8 mouse cellular contexts compared by ENCODE assay signal in genomic region chr5:138280425-138280768, GRCm38 (mm10). TPM values are rescaled to one million over a fixed set of nuclear protein-coding genes. Genes with fewer than 3 reads are reported as not detected.
DNase-seq lines count a peak whose midpoint lies in the region; ATAC-seq and TF ChIP-seq lines count a peak whose summit lies in the region.

No protein-coding gene starts in this region.

- H3K4me2 ChIP-seq in intestine, embryonic 16.5 days (ENCODE audit: low read depth, low read length) = peak overlapping the region; percentile 69
- H3K4me2 ChIP-seq in neural tube, embryonic 13.5 days = peak overlapping the region; percentile 93

- no peak overlapping the region for H3K27ac ChIP-seq in liver, adult 2 months (replicated peaks; ENCODE audit: insufficient read depth, low read depth, low read length)
- H3K27ac ChIP-seq in forebrain, embryonic 10.5 days = peak overlapping the region; percentile 69; the same call in 1 of the 2 replicates
- H3K27ac ChIP-seq in intestine, embryonic 16.5 days (ENCODE audit: low read length) = no peak overlapping the region
- no peak overlapping the region for H3K27ac ChIP-seq in neural tube, embryonic 13.5 days (replicated peaks)

- peaks cover 9% of the 10 kb centered on the region for H3K9me3 ChIP-seq in forebrain, embryonic 10.5 days
- H3K9me3 ChIP-seq in intestine, embryonic 16.5 days (ENCODE audit: control insufficient read depth, low read length) = peaks cover 9% of the 10 kb centered on the region
- H3K9me3 ChIP-seq in neural tube, embryonic 13.5 days = peaks cover 7% of the 10 kb centered on the region; the same call in 1 of the 2 replicates

- no peaks in the 10 kb centered on the region for H3K27me3 ChIP-seq in liver, adult 2 months (ENCODE audit: control insufficient read depth, insufficient read depth, low read length)
- peaks cover 34% of the 10 kb centered on the region for H3K27me3 ChIP-seq in forebrain, embryonic 10.5 days (ENCODE audit: poor library complexity, severe bottlenecking)
- no peaks in the 10 kb centered on the region for H3K27me3 ChIP-seq in intestine, embryonic 16.5 days (replicated peaks; ENCODE audit: control insufficient read depth, insufficient read depth, low read length)
- H3K27me3 ChIP-seq in neural tube, embryonic 13.5 days = 0 out of 2 replicates have a peak, but pooled peaks cover 5% of the 10 kb centered on the region

- no peak for TF ChIP-seq POLR2A in liver, adult 2 months (IDR thresholded peaks at IDR 0.05; ENCODE audit: extremely low read depth, insufficient read depth, low read length)

- 24% methylated on average over 26 of the region's 26 CpGs for WGBS in liver, adult 2 months
- WGBS in forebrain, embryonic 10.5 days = 24% methylated on average over 26 of the region's 26 CpGs
- 22% methylated on average over 26 of the region's 26 CpGs for WGBS in intestine, embryonic 16.5 days
- WGBS in neural tube, embryonic 13.5 days = 21% methylated on average over 26 of the region's 26 CpGs

- no peaks in the 10 kb centered on the region for H3K79me2 ChIP-seq in liver, adult 2 months (ENCODE audit: control insufficient read depth, insufficient read depth, low read length)

- DNase-seq in liver, adult 2 months (ENCODE audit: extremely low read depth, low read depth, low spot score) = no peak
- no peak for DNase-seq in liver
- DNase-seq in forebrain, embryonic 10.5 days (ENCODE audit: extremely low spot score, low spot score) = no peak
- no peak for DNase-seq in right cerebral cortex, postnatal 25 days
- no peak for DNase-seq in adrenal gland, postnatal 10 days

- H3K36me3 ChIP-seq in liver, adult 2 months (ENCODE audit: control insufficient read depth, insufficient read depth, low read length) = no peaks in the 10 kb centered on the region
- H3K36me3 ChIP-seq in forebrain, embryonic 10.5 days (replicated peaks) = peaks cover 33% of the 10 kb centered on the region
- H3K36me3 ChIP-seq in intestine, embryonic 16.5 days (ENCODE audit: control insufficient read depth, insufficient read depth, low read length) = no peaks in the 10 kb centered on the region
- peaks cover 30% of the 10 kb centered on the region for H3K36me3 ChIP-seq in neural tube, embryonic 13.5 days

- ATAC-seq in intestine, embryonic 16.5 days = no peak
- no peak for ATAC-seq in neural tube, embryonic 13.5 days (ENCODE audit: low read depth)
- ATAC-seq in erythroid progenitor cell, adult 5-6 weeks (replicated peaks; ENCODE audit: low FRiP score, poor library complexity, severe bottlenecking) = no peak

- peak overlapping the region; percentile 3; the same call in 1 of the 2 replicates for H3K4me3 ChIP-seq in liver, adult 2 months (ENCODE audit: insufficient read depth, low read depth, low read length)
- peak overlapping the region; percentile 77 for H3K4me3 ChIP-seq in forebrain, embryonic 10.5 days
- peak overlapping the region; percentile 59 for H3K4me3 ChIP-seq in intestine, embryonic 16.5 days (ENCODE audit: low read length)
- H3K4me3 ChIP-seq in neural tube, embryonic 13.5 days = peak overlapping the region; percentile 88

- H3K9ac ChIP-seq in liver, adult 2 months (ENCODE audit: low read depth, low read length) = no peak overlapping the region
- H3K9ac ChIP-seq in intestine, embryonic 16.5 days (ENCODE audit: low read depth, low read length) = no peak overlapping the region
- no peak overlapping the region for H3K9ac ChIP-seq in neural tube, embryonic 13.5 days

- no peaks in the 10 kb centered on the region for H3K4me1 ChIP-seq in liver, adult 2 months (ENCODE audit: control insufficient read depth, insufficient read depth, low read length)
- peaks cover 42% of the 10 kb centered on the region for H3K4me1 ChIP-seq in forebrain, embryonic 10.5 days
- H3K4me1 ChIP-seq in intestine, embryonic 16.5 days (ENCODE audit: control insufficient read depth, insufficient read depth, low read length) = peaks cover 10% of the 10 kb centered on the region
- H3K4me1 ChIP-seq in neural tube, embryonic 13.5 days (replicated peaks) = peaks cover 39% of the 10 kb centered on the region

- no peak for TF ChIP-seq CTCF in liver, adult 2 months (IDR thresholded peaks at IDR 0.05; ENCODE audit: low read depth, low read length)

RNA-seq across cellular contexts. Expression of gene Stag3, which starts 0.4 kb away (rescaled TPM):
- total RNA-seq in liver, adult 2 months (2014; rRNA removed) = 0.07 and 0.09 TPM in 2 replicates
- 0.09 TPM in 1 of 2 replicates, not detected in the other for polyA plus RNA-seq in liver, adult 2 months (2012; rRNA removed)
- polyA plus RNA-seq in forebrain, embryonic 10.5 days (2016; fragmentation: Nextera tagmentation; extraction: Ambion mirVana) = 3.8 and 4.1 TPM in 2 replicates
- polyA plus RNA-seq in intestine, embryonic 16.5 days (2015; fragmentation: Nextera tagmentation; extraction: Ambion mirVana) = 2.0 and 3.2 TPM in 2 replicates
- polyA plus RNA-seq in neural tube, embryonic 13.5 days (2015; fragmentation: Nextera tagmentation; extraction: Ambion mirVana) = 3.6 and 4.4 TPM in 2 replicates
- under 1 TPM; 0.30 to 0.39 TPM for total RNA-seq in adrenal gland, postnatal 10 days (2021)
- 52.4 and 92.6 TPM in 2 replicates for total RNA-seq in erythroid progenitor cell, adult 5-6 weeks (2015; ENCODE audit: low replicate concordance)
- 51.5 and 56.2 TPM in 2 replicates for total RNA-seq in erythroid progenitor cell, adult 5-6 weeks (2017; ENCODE audit: low replicate concordance)

RNA-seq across cellular contexts. Expression of gene Gpc2, which starts 0.6 kb away (rescaled TPM):
- 0.09 TPM in 1 of 2 replicates, not detected in the other for total RNA-seq in liver, adult 2 months (2014; rRNA removed)
- 0.15 and 0.18 TPM in 2 replicates for polyA plus RNA-seq in liver, adult 2 months (2012; rRNA removed)
- 34.8 and 36.7 TPM in 2 replicates for polyA plus RNA-seq in forebrain, embryonic 10.5 days (2016; fragmentation: Nextera tagmentation; extraction: Ambion mirVana)
- polyA plus RNA-seq in intestine, embryonic 16.5 days (2015; fragmentation: Nextera tagmentation; extraction: Ambion mirVana) = 11.2 and 13.1 TPM in 2 replicates
- 184 and 198 TPM in 2 replicates for polyA plus RNA-seq in neural tube, embryonic 13.5 days (2015; fragmentation: Nextera tagmentation; extraction: Ambion mirVana)
- total RNA-seq in adrenal gland, postnatal 10 days (2021) = 1 to 10 TPM in 1 of 2 experiments, under 1 TPM in 1; 0.96 to 2.0 TPM
- total RNA-seq in erythroid progenitor cell, adult 5-6 weeks (2015; ENCODE audit: low replicate concordance) = not detected in 2 replicates
- 0.39 TPM in 1 of 2 replicates, not detected in the other for total RNA-seq in erythroid progenitor cell, adult 5-6 weeks (2017; ENCODE audit: low replicate concordance)

RNA-seq across cellular contexts. Expression of gene Gm43720, which starts 0.6 kb away (rescaled TPM):
- not detected in 2 replicates for total RNA-seq in liver, adult 2 months (2014; rRNA removed)
- not detected in 2 replicates for polyA plus RNA-seq in liver, adult 2 months (2012; rRNA removed)
- polyA plus RNA-seq in forebrain, embryonic 10.5 days (2016; fragmentation: Nextera tagmentation; extraction: Ambion mirVana) = 0.09 TPM in 2 replicates
- polyA plus RNA-seq in intestine, embryonic 16.5 days (2015; fragmentation: Nextera tagmentation; extraction: Ambion mirVana) = 0.06 TPM in 2 replicates
- polyA plus RNA-seq in neural tube, embryonic 13.5 days (2015; fragmentation: Nextera tagmentation; extraction: Ambion mirVana) = 0.08 TPM in 1 of 2 replicates, not detected in the other
- under 1 TPM in 1 of 2 experiments, not detected in 1; 0.03 TPM for total RNA-seq in adrenal gland, postnatal 10 days (2021)
- total RNA-seq in erythroid progenitor cell, adult 5-6 weeks (2015; ENCODE audit: low replicate concordance) = not detected in 2 replicates
- total RNA-seq in erythroid progenitor cell, adult 5-6 weeks (2017; ENCODE audit: low replicate concordance) = not detected in 2 replicates

RNA-seq across cellular contexts. Expression of gene Gal3st4, which starts 7.8 kb away (rescaled TPM):
- not detected in 2 replicates for total RNA-seq in liver, adult 2 months (2014; rRNA removed)
- not detected in 2 replicates for polyA plus RNA-seq in liver, adult 2 months (2012; rRNA removed)
- polyA plus RNA-seq in forebrain, embryonic 10.5 days (2016; fragmentation: Nextera tagmentation; extraction: Ambion mirVana) = 3.1 and 3.9 TPM in 2 replicates
- polyA plus RNA-seq in intestine, embryonic 16.5 days (2015; fragmentation: Nextera tagmentation; extraction: Ambion mirVana) = 0.80 and 0.92 TPM in 2 replicates
- 3.2 TPM in 2 replicates for polyA plus RNA-seq in neural tube, embryonic 13.5 days (2015; fragmentation: Nextera tagmentation; extraction: Ambion mirVana)
- total RNA-seq in adrenal gland, postnatal 10 days (2021) = under 1 TPM; 0.15 to 0.54 TPM
- not detected in 2 replicates for total RNA-seq in erythroid progenitor cell, adult 5-6 weeks (2015; ENCODE audit: low replicate concordance)
- not detected in 2 replicates for total RNA-seq in erythroid progenitor cell, adult 5-6 weeks (2017; ENCODE audit: low replicate concordance)

RNA-seq across cellular contexts. Expression of gene BC037034, which starts 16.6 kb away (rescaled TPM):
- total RNA-seq in liver, adult 2 months (2014; rRNA removed) = 3.1 and 3.2 TPM in 2 replicates
- polyA plus RNA-seq in liver, adult 2 months (2012; rRNA removed) = 16.8 and 24.1 TPM in 2 replicates
- polyA plus RNA-seq in forebrain, embryonic 10.5 days (2016; fragmentation: Nextera tagmentation; extraction: Ambion mirVana) = 5.3 and 5.5 TPM in 2 replicates
- 3.7 and 3.9 TPM in 2 replicates for polyA plus RNA-seq in intestine, embryonic 16.5 days (2015; fragmentation: Nextera tagmentation; extraction: Ambion mirVana)
- 17.3 and 18.3 TPM in 2 replicates for polyA plus RNA-seq in neural tube, embryonic 13.5 days (2015; fragmentation: Nextera tagmentation; extraction: Ambion mirVana)
- 10 to 100 TPM; 17.1 to 20.6 TPM for total RNA-seq in adrenal gland, postnatal 10 days (2021)
- 15.5 and 16.8 TPM in 2 replicates for total RNA-seq in erythroid progenitor cell, adult 5-6 weeks (2015; ENCODE audit: low replicate concordance)
- total RNA-seq in erythroid progenitor cell, adult 5-6 weeks (2017; ENCODE audit: low replicate concordance) = 7.6 and 8.9 TPM in 2 replicates

Comparison
In these comparisons a context has a peak if more than half of its experiments do, and no peak if none do; other contexts are left out.
1. H3K4me3 ChIP-seq: peak in every context shown above with its lines; median percentile 88 in neural tube, embryonic 13.5 days; 77 in forebrain, embryonic 10.5 days; 59 in intestine, embryonic 16.5 days; 3 in liver, adult 2 months.
2. RNA of gene Gpc2, which starts 0.6 kb away (polyA plus RNA-seq): 184 to 198 TPM in neural tube, embryonic 13.5 days, 34.8 to 36.7 TPM in forebrain, embryonic 10.5 days and 11.2 to 13.1 TPM in intestine, embryonic 16.5 days; 0.15 to 0.18 TPM in liver, adult 2 months; every median in the first group is over 10 times any median in the second.